Mouse (Mus musculus) midbrain, embryonic 10.5 days (tissue): Measurements from ENCODE around the gene Gpr61. TPM values are rescaled to one million over a fixed set of nuclear protein-coding genes. Genes with fewer than 3 reads are reported as not detected.
A peak's percentile ranks its signal among the peaks of the same experiment; 100 is the strongest.

Experiments used
- DNase-seq: peaks from one replicate; pipeline ENCODE4 v3.0.0-alpha.2; 2017; ENCODE audit warnings: low spot score
- H3K27ac ChIP-seq: fragments of 300-500 bp; sonication (generic); replicated peaks from 2 replicates; pipeline ENCODE4 v1.5.1; 2016; ENCODE audit warnings: mild to moderate bottlenecking
- H3K27me3 ChIP-seq: fragments of 300-500 bp; sonication (generic); 2 replicates; pipeline ENCODE4 v1.6.1; 2016; ENCODE audit warnings: low read depth, mild to moderate bottlenecking; ENCODE audit not compliant: poor library complexity, severe bottlenecking
- H3K36me3 ChIP-seq: fragments of 300-500 bp; sonication (generic); 2 replicates; pipeline ENCODE4 v1.6.1; 2016; ENCODE audit warnings: mild to moderate bottlenecking, moderate library complexity
- H3K4me1 ChIP-seq: fragments of 300-500 bp; sonication (generic); 2 replicates; pipeline ENCODE4 v1.6.1; 2016
- H3K4me3 ChIP-seq: fragments of 300-500 bp; sonication (generic); 2 replicates; pipeline ENCODE4 v1.5.1; 2016; ENCODE audit warnings: mild to moderate bottlenecking, moderate library complexity
- H3K9me3 ChIP-seq: fragments of 300-500 bp; sonication (generic); replicated peaks from 2 replicates; pipeline ENCODE4 v1.6.1; 2016; ENCODE audit warnings: mild to moderate bottlenecking
- WGBS: fragments of 180-500 bp; shearing (Covaris S2); methylation state at CpG from one replicate; pipeline ENCODE4 v1.1.7; 2016; 5-methylcytosine and 5-hydroxymethylcytosine counted together
- polyA plus RNA-seq: library from polyadenylated mRNA; unstranded; fragments of >200 nt; fragmentation: Nextera tagmentation; extraction: Ambion mirVana; gene quantifications from 2 replicates; pipeline ENCODE4 v1.2.1, GENCODE M21; 2016

Gene Gpr61
- polyA plus RNA-seq, 1 experiment from 2014 or later, result 0.33 TPM

GRCm38 (mm10) chr3:108166486-108167211 lies 12.0 kb upstream of the Gpr61 start:
- peak; percentile 65 for DNase-seq
- Histone ChIP-seq H3K27ac (peak overlapping the region; percentile 82), H3K27me3 (peaks cover 23% of the 10 kb centered on the region), H3K4me1 (peaks cover 50% of the 10 kb centered on the region), H3K9me3 (no peaks in the 10 kb centered on the region), H3K4me3 (0 out of 2 replicates have a peak overlapping the region, but pooled peaks have one; percentile 20), H3K36me3 (no peaks in the 10 kb centered on the region)
- 12% methylated on average over 9 of the region's 11 CpGs for WGBS

GRCm38 (mm10) chr3:108165532-108166315 lies 11.0 kb upstream of the Gpr61 start:
- Histone ChIP-seq H3K9me3 (no peaks in the 10 kb centered on the region), H3K27ac (peak overlapping the region; percentile 82), H3K36me3 (no peaks in the 10 kb centered on the region), H3K4me1 (peaks cover 50% of the 10 kb centered on the region), H3K27me3 (peaks cover 23% of the 10 kb centered on the region), H3K4me3 (peak overlapping the region; percentile 26; the same call in 1 of the 2 replicates)
- peak; percentile 37 for DNase-seq
- WGBS, result 24% methylated on average over 10 of the region's 10 CpGs

- peak; percentile 85 for DNase-seq
- WGBS, result 23% methylated on average over 9 of the region's 9 CpGs
- no peaks in the 10 kb centered on the region for H3K36me3 ChIP-seq
- H3K9me3 ChIP-seq, result no peaks in the 10 kb centered on the region
- H3K27me3 ChIP-seq, result peaks cover 23% of the 10 kb centered on the region
- H3K27ac ChIP-seq, result peak overlapping the region; percentile 82
- H3K4me3 ChIP-seq, result peak overlapping the region; percentile 26; the same call in 1 of the 2 replicates
- peaks cover 50% of the 10 kb centered on the region for H3K4me1 ChIP-seq
Observed at GRCm38 (mm10) chr3:108164807-108165206, 10.1 kb upstream of the Gpr61 start.

- Histone ChIP-seq H3K27ac (peak overlapping the region; percentile 82; the same call in 1 of the 2 replicates), H3K36me3 (no peaks in the 10 kb centered on the region), H3K9me3 (no peaks in the 10 kb centered on the region), H3K4me3 (no peak overlapping the region), H3K27me3 (peaks cover 23% of the 10 kb centered on the region), H3K4me1 (peaks cover 48% of the 10 kb centered on the region)
- WGBS, result 74% methylated on average over 5 of the region's 5 CpGs
- DNase-seq, result no peak
Observed at GRCm38 (mm10) chr3:108164091-108164490, 9.4 kb upstream of the Gpr61 start.

- Histone ChIP-seq H3K27me3 (no peaks in the 10 kb centered on the region), H3K4me1 (peaks cover 34% of the 10 kb centered on the region), H3K9me3 (no peaks in the 10 kb centered on the region), H3K27ac (peak overlapping the region; percentile 82), H3K4me3 (no peak overlapping the region), H3K36me3 (no peaks in the 10 kb centered on the region)
- DNase-seq, result no peak
- 57% methylated on average over 9 of the region's 9 CpGs for WGBS
Observed at GRCm38 (mm10) chr3:108158383-108159037, 3.8 kb upstream of the Gpr61 start.

- Histone ChIP-seq H3K9me3 (no peaks in the 10 kb centered on the region), H3K4me1 (peaks cover 20% of the 10 kb centered on the region), H3K36me3 (no peaks in the 10 kb centered on the region)
Observed at GRCm38 (mm10) chr3:108152290-108152689, 2.4 kb downstream of the Gpr61 start.

GRCm38 (mm10) chr3:108147386-108148235 lies 7.1 kb downstream of the Gpr61 start:
- Histone ChIP-seq H3K4me3 (no peak overlapping the region), H3K4me1 (peaks cover 34% of the 10 kb centered on the region), H3K27ac (no peak overlapping the region), H3K9me3 (no peaks in the 10 kb centered on the region), H3K36me3 (0 out of 2 replicates have a peak, but pooled peaks cover 3% of the 10 kb centered on the region), H3K27me3 (no peaks in the 10 kb centered on the region)
- peak; percentile 83 for DNase-seq
- WGBS, result 71% methylated on average over 11 of the region's 11 CpGs

More at GRCm38 (mm10) chr3:108152290-108152689, 2.4 kb downstream of the Gpr61 start:
- WGBS, result 94% methylated on average over 3 of the region's 3 CpGs
- H3K4me3 ChIP-seq, result no peak overlapping the region
- no peak for DNase-seq
- no peaks in the 10 kb centered on the region for H3K27me3 ChIP-seq
- no peak overlapping the region for H3K27ac ChIP-seq

- Histone ChIP-seq H3K4me1 (peaks cover 34% of the 10 kb centered on the region), H3K9me3 (no peaks in the 10 kb centered on the region), H3K4me3 (peak overlapping the region; percentile 91), H3K27me3 (no peaks in the 10 kb centered on the region), H3K36me3 (0 out of 2 replicates have a peak, but pooled peaks cover 3% of the 10 kb centered on the region), H3K27ac (peak overlapping the region; percentile 94)
- DNase-seq, result no peak
- WGBS, result 69% methylated on average over 5 of the region's 5 CpGs
Observed at GRCm38 (mm10) chr3:108146671-108147070, 8.0 kb downstream of the Gpr61 start.

- H3K27ac ChIP-seq, result peak within 1 kb of the TSS; percentile 94
- peaks cover 34% of the 10 kb centered on the region for H3K4me1 ChIP-seq
- no peaks in the 10 kb centered on the region for H3K27me3 ChIP-seq
- H3K4me3 ChIP-seq, result peak within 1 kb of the TSS; percentile 91
- H3K9me3 ChIP-seq, result no peaks in the 10 kb centered on the region
- under 1% methylated on average over 63 of the region's 63 CpGs for WGBS
- DNase-seq, result peak; percentile 96
- peaks cover 8% of the 10 kb centered on the region; the same call in 1 of the 2 replicates for H3K36me3 ChIP-seq
Observed at GRCm38 (mm10) chr3:108145534-108146445, 8.9 kb downstream of the Gpr61 start, which contains the start of gene Gnai3. Gene Gnai3 (minus strand): TSS chr3:108146146.

GRCm38 (mm10) chr3:108140786-108141185 lies 13.9 kb downstream of the Gpr61 start:
- H3K4me1 ChIP-seq, result peaks cover 17% of the 10 kb centered on the region
- peaks cover 37% of the 10 kb centered on the region for H3K36me3 ChIP-seq
- WGBS, result 88% methylated on average over 4 of the region's 4 CpGs

GRCm38 (mm10) chr3:108139113-108139512 lies 15.6 kb downstream of the Gpr61 start:
- no peak for DNase-seq
- Histone ChIP-seq H3K27me3 (no peaks in the 10 kb centered on the region), H3K4me1 (peaks cover 3% of the 10 kb centered on the region; the same call in 1 of the 2 replicates), H3K36me3 (peaks cover 37% of the 10 kb centered on the region), H3K4me3 (no peak overlapping the region), H3K9me3 (no peaks in the 10 kb centered on the region), H3K27ac (no peak overlapping the region)
- 81% methylated on average over 1 of the region's 1 CpGs for WGBS

More at GRCm38 (mm10) chr3:108140786-108141185, 13.9 kb downstream of the Gpr61 start:
- Histone ChIP-seq H3K27me3 (no peaks in the 10 kb centered on the region), H3K9me3 (no peaks in the 10 kb centered on the region), H3K4me3 (no peak overlapping the region), H3K27ac (no peak overlapping the region)
- no peak for DNase-seq
